Comparison of ENCODE assay signal across 21 mouse cellular contexts in the genomic region with DNA sequence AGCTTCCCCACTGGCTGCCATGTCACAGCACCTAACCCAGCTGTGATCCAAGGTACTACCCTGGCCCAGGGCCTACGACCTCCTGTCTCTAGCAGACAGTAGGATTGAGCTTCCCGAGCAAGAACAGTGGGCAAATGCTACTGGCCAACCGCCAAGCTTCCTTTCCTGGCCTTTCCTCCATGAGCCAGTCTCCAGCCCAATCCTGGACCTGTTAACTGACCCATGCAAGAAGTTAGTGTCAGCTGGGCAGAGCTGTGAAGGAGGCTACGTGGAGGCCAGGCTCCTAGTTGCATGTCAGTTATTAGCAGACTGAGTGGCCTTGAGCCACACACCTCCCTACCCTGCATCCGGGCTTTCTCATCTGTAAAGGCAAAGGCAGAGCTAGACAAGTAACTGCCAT. TPM values are rescaled to one million over a fixed set of nuclear protein-coding genes. Genes with fewer than 3 reads are reported as not detected.
"Had no signal": no experiment of that assay in that cellular context is flagged by ENCODE, and none has a peak within 500 bp of the region (broad histone marks: within the 10 kb centered on the region; RNA-seq: fewer than 3 reads in every experiment).

No protein-coding gene starts in this region.

- H3K27me3 ChIP-seq: liver, embryonic 12.5 days; neural tube, embryonic 15.5 days had no signal

- H3K9ac ChIP-seq: liver, embryonic 12.5 days; lung, embryonic 14.5 days; neural tube, embryonic 15.5 days had no signal

- ATAC-seq: liver, embryonic 12.5 days had no signal

- DNase-seq: lung, embryonic 14.5 days; lung, postnatal 10 days; lung, postnatal 4 days; midbrain, embryonic 14.5 days; right cerebral cortex, adult 18-20 months; right cerebral cortex, postnatal 25 days; thymus, postnatal 36 days had no signal

- H3K27ac ChIP-seq: left cerebral cortex, adult 2 months; limb, embryonic 10.5 days; liver, embryonic 12.5 days; midbrain, embryonic 10.5 days; neural tube, embryonic 15.5 days had no signal

- H3K4me1 ChIP-seq: limb, embryonic 10.5 days; liver, embryonic 12.5 days; midbrain, embryonic 10.5 days; neural tube, embryonic 15.5 days had no signal

- H3K4me2 ChIP-seq: liver, embryonic 12.5 days; lung, embryonic 14.5 days; neural tube, embryonic 15.5 days had no signal

- H3K9me3 ChIP-seq: limb, embryonic 10.5 days; liver, embryonic 12.5 days; midbrain, embryonic 10.5 days; neural tube, embryonic 15.5 days had no signal

- H3K4me3 ChIP-seq: left cerebral cortex, adult 2 months; limb, embryonic 10.5 days; liver, embryonic 12.5 days; midbrain, embryonic 10.5 days; myocyte; neural tube, embryonic 15.5 days had no signal

RNA-seq across cellular contexts. Expression of a gene that starts 26.7 kb away (rescaled TPM):
- total RNA-seq: layer of hippocampus, adult 8-10 months; layer of hippocampus, postnatal 14 days; left cerebral cortex, postnatal 14 days; megakaryocyte, adult 5-6 weeks had no signal
- polyA plus RNA-seq: limb, embryonic 10.5 days; limb, embryonic 14.5 days; liver, embryonic 12.5 days; liver, embryonic 16.5 days; lung, embryonic 14.5 days; midbrain, embryonic 10.5 days; midbrain, embryonic 14.5 days; neural tube, embryonic 11.5 days; neural tube, embryonic 15.5 days; stomach, embryonic 16.5 days had no signal
